Mouse (Mus musculus) myocyte (in vitro differentiated cells): ENCODE measurements around the gene Socs1.

Source experiments
- MAX ChIP-seq: IDR thresholded peaks from one replicate; pipeline ENCODE4 v1.6.1; 2011; ENCODE audit warnings: low read depth, mild to moderate bottlenecking, control low read depth
- MYOD1 ChIP-seq, 3 experiments: IDR thresholded peaks; one replicate each; pipeline ENCODE4 v1.6.1; 2011; ENCODE audit warnings: control low read depth in 2 of 3, low read depth in 2 of 3, mild to moderate bottlenecking in 2 of 3, moderate library complexity in 1 of 3; ENCODE audit not compliant: insufficient read length in 2 of 3, control insufficient read depth in 1 of 3
- POLR2A ChIP-seq: IDR thresholded peaks from one replicate; pipeline ENCODE4 v1.6.1; 2011; ENCODE audit warnings: low read depth, mild to moderate bottlenecking, control low read depth, moderate library complexity; ENCODE audit not compliant: insufficient read length

GRCm38 (mm10) chr16:10741082-10741481, 44.3 kb downstream of the Socs1 start:
- no peak for TF ChIP-seq POLR2A
- TF ChIP-seq MAX: no peak
- TF ChIP-seq MYOD1 (IDR thresholded peaks at IDR 0.05; ENCODE audit: control insufficient read depth in 1 of 3, insufficient read length in 2 of 3, low read depth in 2 of 3): no peak
